8 mouse cellular contexts compared by ENCODE assay signal in genomic region chr8:3220502-3220901, GRCm38 (mm10). TPM values are rescaled to one million over a fixed set of nuclear protein-coding genes. Genes with fewer than 3 reads are reported as not detected.
DNase-seq lines count a peak whose midpoint lies in the region; ATAC-seq and TF ChIP-seq lines count a peak whose summit lies in the region.

No protein-coding gene starts in this region.

- peak overlapping the region; percentile 50 for H3K4me3 ChIP-seq in hindbrain, embryonic 11.5 days (ENCODE audit: low read depth, low read length)
- peak overlapping the region; percentile 58 for H3K4me3 ChIP-seq in limb, embryonic 14.5 days (replicated peaks; ENCODE audit: low read length)
- H3K4me3 ChIP-seq in midbrain, postnatal 0 days (ENCODE audit: low read depth, low read length): peak overlapping the region; percentile 62

- H3K9ac ChIP-seq in hindbrain, embryonic 11.5 days (ENCODE audit: low read depth, low read length): peak overlapping the region; percentile 59
- peak overlapping the region; percentile 77 for H3K9ac ChIP-seq in limb, embryonic 14.5 days (ENCODE audit: low read depth, low read length, severe bottlenecking)
- H3K9ac ChIP-seq in midbrain, postnatal 0 days (replicated peaks; ENCODE audit: low read length, poor library complexity, severe bottlenecking): peak overlapping the region; percentile 70

- H3K27ac ChIP-seq in hindbrain, embryonic 11.5 days (ENCODE audit: low read depth, low read length): peak overlapping the region; percentile 67
- peak overlapping the region; percentile 88 for H3K27ac ChIP-seq in limb, embryonic 14.5 days (replicated peaks; ENCODE audit: low read depth, low read length)
- H3K27ac ChIP-seq in midbrain, postnatal 0 days (ENCODE audit: low read depth, low read length): peak overlapping the region; percentile 89

- H3K4me1 ChIP-seq in hindbrain, embryonic 11.5 days (replicated peaks; ENCODE audit: control insufficient read depth, insufficient read depth, low read length): no peaks in the 10 kb centered on the region
- peaks cover 12% of the 10 kb centered on the region; the same call in 1 of the 2 replicates for H3K4me1 ChIP-seq in limb, embryonic 14.5 days (ENCODE audit: control insufficient read depth, insufficient read depth, low read length)
- peaks cover 6% of the 10 kb centered on the region; the same call in 1 of the 2 replicates for H3K4me1 ChIP-seq in midbrain, postnatal 0 days (ENCODE audit: insufficient read depth, low read length)

- TF ChIP-seq POLR2A in limb, embryonic 14.5 days (IDR thresholded peaks at IDR 0.05; ENCODE audit: borderline replicate concordance, extremely low read depth, insufficient read depth, insufficient read length): no peak

- peak overlapping the region; percentile 56 for H3K4me2 ChIP-seq in hindbrain, embryonic 11.5 days (replicated peaks; ENCODE audit: low read depth, low read length)
- H3K4me2 ChIP-seq in limb, embryonic 14.5 days (replicated peaks; ENCODE audit: low read depth, low read length, severe bottlenecking): peak overlapping the region; percentile 81
- H3K4me2 ChIP-seq in midbrain, postnatal 0 days (ENCODE audit: low read depth, low read length, poor library complexity, severe bottlenecking): peak overlapping the region; percentile 72

- no peaks in the 10 kb centered on the region for H3K27me3 ChIP-seq in hindbrain, embryonic 11.5 days (ENCODE audit: control insufficient read depth, insufficient read depth, low read length)
- H3K27me3 ChIP-seq in limb, embryonic 14.5 days (ENCODE audit: control insufficient read depth, insufficient read depth, low read length): no peaks in the 10 kb centered on the region
- H3K27me3 ChIP-seq in midbrain, postnatal 0 days (ENCODE audit: insufficient read depth, low read length): no peaks in the 10 kb centered on the region

- no peaks in the 10 kb centered on the region for H3K36me3 ChIP-seq in hindbrain, embryonic 11.5 days (ENCODE audit: control insufficient read depth, insufficient read depth, low read length)
- H3K36me3 ChIP-seq in limb, embryonic 14.5 days (ENCODE audit: control insufficient read depth, insufficient read depth, low read length): no peaks in the 10 kb centered on the region
- H3K36me3 ChIP-seq in midbrain, postnatal 0 days (ENCODE audit: insufficient read depth, low read length): no peaks in the 10 kb centered on the region

- ATAC-seq in hindbrain, embryonic 11.5 days (ENCODE audit: low FRiP score): peak; percentile 74
- peak; percentile 60 for ATAC-seq in limb, embryonic 14.5 days (ENCODE audit: low FRiP score, low read depth)
- ATAC-seq in midbrain, postnatal 0 days (ENCODE audit: low FRiP score): peak; percentile 73

- peak; percentile 28; the same call in 1 of the 2 replicates for TF ChIP-seq CTCF in midbrain, postnatal 0 days (IDR thresholded peaks at IDR 0.05)

- H3K9me3 ChIP-seq in hindbrain, embryonic 11.5 days (ENCODE audit: control insufficient read depth, low read length): no peaks in the 10 kb centered on the region
- no peaks in the 10 kb centered on the region for H3K9me3 ChIP-seq in limb, embryonic 14.5 days (ENCODE audit: control insufficient read depth, low read length)
- H3K9me3 ChIP-seq in midbrain, postnatal 0 days (ENCODE audit: low read length): no peaks in the 10 kb centered on the region

- 5% methylated on average over 9 of the region's 9 CpGs for WGBS in hindbrain, embryonic 11.5 days
- WGBS in limb, embryonic 14.5 days: 2% methylated on average over 9 of the region's 9 CpGs
- 3% methylated on average over 9 of the region's 9 CpGs for WGBS in midbrain, postnatal 0 days

- DNase-seq in left cerebral cortex, postnatal 4 days: peak; percentile 46
- DNase-seq in left cerebral cortex, adult 11 months (ENCODE audit: low spot score): no peak
- DNase-seq in cerebellum, adult 9-11 months: peak; percentile 45
- peak; percentile 62 for DNase-seq in hindbrain, embryonic 11.5 days (ENCODE audit: low spot score)
- peak; percentile 56 for DNase-seq in limb, embryonic 14.5 days (ENCODE audit: low spot score)
- peak; percentile 56 for DNase-seq in midbrain, postnatal 0 days (ENCODE audit: low spot score)
- DNase-seq in T-cell, adult 2 months (ENCODE audit: low spot score): no peak
- DNase-seq in spleen, adult 18-20 months: no peak

- intact Hi-C loops in left cerebral cortex, postnatal 4 days (cut with DNase I): loop anchor here (2.0 kb wide), 1 partner anchor 58 kb away; the partner anchor contains the start of gene Insr

RNA-seq across cellular contexts. Expression of gene Insr, which starts 58.9 kb away (rescaled TPM):
- 10 to 100 TPM; 59.8 to 61.2 TPM for total RNA-seq in left cerebral cortex, postnatal 4 days (2021)
- polyA plus RNA-seq in hindbrain, embryonic 11.5 days (2014; fragmentation: Nextera tagmentation; extraction: Ambion mirVana): 41.1 and 49.3 TPM in 2 replicates
- 12.2 and 13.3 TPM in 2 replicates for polyA plus RNA-seq in limb, embryonic 14.5 days (2012; rRNA removed)
- 32.7 and 37.6 TPM in 2 replicates for polyA plus RNA-seq in limb, embryonic 14.5 days (2014; fragmentation: Nextera tagmentation; extraction: Ambion mirVana)
- 40.3 and 44.5 TPM in 2 replicates for total RNA-seq in midbrain, postnatal 0 days (2014; rRNA removed)
- polyA plus RNA-seq in midbrain, postnatal 0 days (2015; fragmentation: Nextera tagmentation; extraction: Ambion mirVana): 30.0 and 32.9 TPM in 2 replicates

Comparison
In these comparisons a context has a peak if more than half of its experiments do, and no peak if none do; other contexts are left out.
1. DNase-seq: peak in left cerebral cortex, postnatal 4 days (single experiment), cerebellum, adult 9-11 months (single experiment), hindbrain, embryonic 11.5 days (single experiment), limb, embryonic 14.5 days (single experiment) and midbrain, postnatal 0 days (single experiment); none in left cerebral cortex, adult 11 months (single experiment), T-cell, adult 2 months (single experiment) and spleen, adult 18-20 months (0 of 2).
2. Peak in every context shown above with its lines, with median percentiles within 50 percentile points of each other: ATAC-seq, H3K27ac ChIP-seq, H3K4me2 ChIP-seq, H3K4me3 ChIP-seq and H3K9ac ChIP-seq.